Mouse (Mus musculus): ENCODE results near the gene Rgl3. TPM values are rescaled to one million over a fixed set of nuclear protein-coding genes. Genes with fewer than 3 reads are reported as not detected.
A peak's percentile ranks its signal among the peaks of the same experiment; 100 is the strongest.

Rgl3 gene
- total and polyA plus RNA-seq, 2 experiments from 2014 or later = 0.63 to 11.4 TPM

DNA sequence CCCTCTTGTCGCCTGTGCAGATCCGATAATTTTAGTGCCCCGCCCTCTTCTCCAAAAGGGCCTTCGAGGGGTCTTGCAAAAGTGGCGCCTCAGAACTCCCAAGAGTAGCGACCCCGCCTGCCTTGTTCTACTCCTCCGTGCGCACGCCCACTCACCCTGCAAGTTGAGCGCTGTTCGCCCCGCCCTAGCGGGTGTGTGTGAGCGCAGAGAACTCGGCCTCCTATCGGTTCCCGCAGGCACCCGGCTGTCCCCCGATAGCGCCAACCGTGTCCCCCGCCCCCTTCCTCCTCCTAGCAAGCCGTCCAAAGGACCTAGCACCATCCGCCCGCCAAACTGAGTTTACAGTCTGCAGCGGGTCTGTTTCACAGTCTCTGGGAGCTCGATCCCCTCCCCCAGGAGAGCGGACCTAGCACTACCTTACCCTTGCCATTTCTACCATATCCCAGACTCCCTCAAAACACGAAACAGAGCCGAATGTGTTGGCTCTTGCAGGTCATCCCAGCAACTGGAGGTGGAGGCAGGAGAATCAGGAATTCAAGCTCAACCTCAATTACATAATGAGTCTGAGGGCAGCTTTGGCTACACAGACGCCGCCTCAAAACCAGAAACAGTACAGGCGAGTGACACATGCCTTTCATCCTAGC lies 26.7 kb downstream of the Rgl3 start:
- Histone ChIP-seq H3K4me1 (ENCODE audit: control insufficient read depth, insufficient read depth) (peaks cover 25% of the 10 kb centered on the region), H3K9me3 (replicated peaks; ENCODE audit: control insufficient read depth, low read length) (no peaks in the 10 kb centered on the region), H3K4me3 (ENCODE audit: low read depth, low read length) (peak overlapping the region; percentile 45), H3K9ac (replicated peaks; ENCODE audit: low read depth, low read length) (0 out of 2 replicates have a peak overlapping the region, but pooled peaks have one; percentile 13), H3K27ac (ENCODE audit: low read depth) (no peak overlapping the region), H3K36me3 (replicated peaks; ENCODE audit: control insufficient read depth, insufficient read depth, low read length) (no peaks in the 10 kb centered on the region), H3K4me2 (ENCODE audit: low read depth, low read length) (peak overlapping the region; percentile 89), H3K27me3 (ENCODE audit: control insufficient read depth, insufficient read depth, low read length) (peaks cover 25% of the 10 kb centered on the region)
- TF ChIP-seq CTCF (IDR thresholded peaks at IDR 0.05; ENCODE audit: low read depth) = no peak
- TF ChIP-seq EP300 (IDR thresholded peaks at IDR 0.05; ENCODE audit: low read depth) = no peak
- 3% methylated on average over 34 of the region's 34 CpGs for WGBS
- DNase-seq (ENCODE audit: low spot score) (peak; percentile 17), ATAC-seq (ENCODE audit: insufficient read depth, low read depth) (peak; percentile 62)

DNA sequence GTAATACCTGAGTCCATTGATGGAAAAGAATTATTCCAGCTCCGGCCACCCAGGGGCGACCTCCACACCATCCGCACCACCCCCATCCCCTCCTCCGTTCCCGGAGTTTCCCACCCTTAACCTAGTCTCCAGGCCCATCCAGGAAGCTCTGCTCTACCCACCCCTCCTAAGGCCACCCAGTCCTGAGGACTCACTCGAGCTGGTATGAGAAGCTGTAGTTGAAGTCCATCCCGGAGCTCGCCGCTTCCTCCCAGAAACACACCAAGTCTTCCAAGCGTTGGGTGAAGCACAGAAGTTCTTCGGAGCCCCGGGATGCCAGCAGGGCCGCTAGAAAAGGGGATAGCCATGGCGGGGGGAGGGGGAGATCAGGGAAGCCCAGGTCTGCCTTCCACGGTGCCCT lies 27.2 kb downstream of the Rgl3 start:
- Histone ChIP-seq H3K9ac (replicated peaks; ENCODE audit: low read depth, low read length) (0 out of 2 replicates have a peak overlapping the region, but pooled peaks have one; percentile 13), H3K4me2 (ENCODE audit: low read depth, low read length) (peak overlapping the region; percentile 89), H3K27me3 (ENCODE audit: control insufficient read depth, insufficient read depth, low read length) (peaks cover 25% of the 10 kb centered on the region), H3K27ac (ENCODE audit: low read depth) (no peak overlapping the region), H3K9me3 (replicated peaks; ENCODE audit: control insufficient read depth, low read length) (no peaks in the 10 kb centered on the region), H3K36me3 (replicated peaks; ENCODE audit: control insufficient read depth, insufficient read depth, low read length) (no peaks in the 10 kb centered on the region), H3K4me3 (ENCODE audit: low read depth, low read length) (peak overlapping the region; percentile 45), H3K4me1 (ENCODE audit: control insufficient read depth, insufficient read depth) (peaks cover 25% of the 10 kb centered on the region)
- TF ChIP-seq CTCF (IDR thresholded peaks at IDR 0.05; ENCODE audit: low read depth) (no peak), EP300 (IDR thresholded peaks at IDR 0.05; ENCODE audit: low read depth) (no peak)
- 1% methylated on average over 15 of the region's 15 CpGs for WGBS
- ATAC-seq (ENCODE audit: insufficient read depth, low read depth) (peak; percentile 52; the same call in 1 of the 2 replicates), DNase-seq (ENCODE audit: low spot score) (no peak)

DNA sequence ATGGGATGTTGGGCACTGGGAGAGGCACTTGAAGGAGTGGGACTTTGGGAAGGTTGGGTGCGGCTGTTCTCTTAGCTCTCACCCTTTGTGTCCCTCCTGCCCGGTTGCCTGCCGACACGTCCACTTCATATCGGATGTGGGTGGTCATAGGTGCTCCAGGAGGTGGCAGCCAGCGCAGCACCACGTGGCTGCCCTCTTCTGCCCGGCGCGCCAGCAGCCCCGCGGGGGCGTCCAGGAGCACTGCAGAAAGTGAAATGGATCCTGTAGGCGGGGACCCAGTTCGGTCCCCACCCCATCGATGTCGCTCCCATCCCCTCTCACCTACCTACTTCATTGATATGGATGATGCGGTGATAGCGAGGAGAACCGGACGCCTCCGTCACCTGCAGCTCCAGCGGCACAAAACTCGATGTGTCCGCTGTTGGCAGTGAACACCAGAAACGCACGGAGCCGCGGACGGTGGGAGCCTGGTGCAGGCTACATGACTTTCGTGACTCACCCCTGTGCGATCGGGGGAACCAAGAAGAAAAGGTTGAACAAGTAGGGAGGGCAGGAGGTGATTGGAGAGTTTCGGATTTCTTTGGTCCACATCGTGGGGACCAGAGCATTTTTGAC lies 27.8 kb downstream of the Rgl3 start:
- Histone ChIP-seq H3K27me3 (ENCODE audit: control insufficient read depth, insufficient read depth, low read length) (peaks cover 25% of the 10 kb centered on the region), H3K9me3 (replicated peaks; ENCODE audit: control insufficient read depth, low read length) (no peaks in the 10 kb centered on the region), H3K4me3 (ENCODE audit: low read depth, low read length) (peak overlapping the region; percentile 45), H3K27ac (ENCODE audit: low read depth) (no peak overlapping the region), H3K9ac (replicated peaks; ENCODE audit: low read depth, low read length) (no peak overlapping the region), H3K4me1 (ENCODE audit: control insufficient read depth, insufficient read depth) (peaks cover 27% of the 10 kb centered on the region), H3K36me3 (replicated peaks; ENCODE audit: control insufficient read depth, insufficient read depth, low read length) (no peaks in the 10 kb centered on the region), H3K4me2 (ENCODE audit: low read depth, low read length) (peak overlapping the region; percentile 89)
- ATAC-seq (ENCODE audit: insufficient read depth, low read depth) = no peak
- 3% methylated on average over 35 of the region's 35 CpGs for whole genome bisulfite sequencing
- no peak for DNase-seq (ENCODE audit: low spot score)
- TF ChIP-seq EP300 (IDR thresholded peaks at IDR 0.05; ENCODE audit: low read depth) = no peak
- no peak for TF ChIP-seq CTCF (IDR thresholded peaks at IDR 0.05; ENCODE audit: low read depth)

DNA sequence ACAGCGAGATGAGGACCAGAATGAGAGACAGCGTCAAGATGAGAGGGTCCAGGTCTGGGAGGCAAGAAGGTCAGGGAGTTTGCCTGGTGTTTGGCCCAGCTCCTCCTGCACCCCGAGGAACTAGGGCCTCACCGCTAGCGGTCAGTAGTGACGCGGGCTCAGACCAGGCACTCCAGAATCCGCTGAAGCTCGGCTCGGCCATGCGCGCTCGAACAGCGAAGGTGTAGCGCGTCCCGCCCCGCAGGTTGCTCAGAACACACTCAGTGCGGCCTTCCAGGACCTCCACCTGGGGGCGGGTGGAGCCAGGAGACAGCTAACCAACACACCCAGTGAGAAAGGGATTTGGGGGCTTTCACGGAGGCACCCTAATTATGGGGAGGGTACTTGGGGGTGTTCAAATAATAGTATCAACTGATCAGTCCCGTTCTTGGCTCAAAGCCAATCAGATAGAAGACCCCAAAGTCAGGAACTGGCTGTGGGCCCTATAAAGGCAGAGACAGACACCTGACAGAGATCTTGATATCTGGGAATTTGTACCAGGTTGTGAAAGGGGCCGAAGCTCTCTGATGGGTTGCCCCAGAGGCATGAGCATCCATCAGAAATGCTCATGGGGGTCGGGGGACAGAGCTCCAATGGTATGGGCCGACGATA lies 28.6 kb downstream of the Rgl3 start:
- H3K4me2 ChIP-seq (ENCODE audit: low read depth, low read length) = no peak overlapping the region
- DNase-seq (ENCODE audit: low spot score) (no peak), ATAC-seq (ENCODE audit: insufficient read depth, low read depth) (no peak)
- TF ChIP-seq CTCF (IDR thresholded peaks at IDR 0.05; ENCODE audit: low read depth) (no peak), EP300 (IDR thresholded peaks at IDR 0.05; ENCODE audit: low read depth) (no peak)
- no peaks in the 10 kb centered on the region for H3K36me3 ChIP-seq (replicated peaks; ENCODE audit: control insufficient read depth, insufficient read depth, low read length)
- no peak overlapping the region for H3K4me3 ChIP-seq (ENCODE audit: low read depth, low read length)
- H3K9me3 ChIP-seq (replicated peaks; ENCODE audit: control insufficient read depth, low read length) = no peaks in the 10 kb centered on the region
- peaks cover 30% of the 10 kb centered on the region for H3K4me1 ChIP-seq (ENCODE audit: control insufficient read depth, insufficient read depth)
- WGBS = 17% methylated on average over 26 of the region's 26 CpGs
- H3K27ac ChIP-seq (ENCODE audit: low read depth) = no peak overlapping the region
- H3K27me3 ChIP-seq (ENCODE audit: control insufficient read depth, insufficient read depth, low read length) = peaks cover 25% of the 10 kb centered on the region
- H3K9ac ChIP-seq (replicated peaks; ENCODE audit: low read depth, low read length) = no peak overlapping the region

GRCm38 (mm10) chr9:21960135-21960534 lies 29.1 kb downstream of the Rgl3 start:
- TF ChIP-seq EP300 (IDR thresholded peaks at IDR 0.05; ENCODE audit: low read depth) (no peak), CTCF (IDR thresholded peaks at IDR 0.05; ENCODE audit: low read depth) (no peak)
- Histone ChIP-seq H3K27me3 (ENCODE audit: control insufficient read depth, insufficient read depth, low read length) (peaks cover 25% of the 10 kb centered on the region), H3K36me3 (replicated peaks; ENCODE audit: control insufficient read depth, insufficient read depth, low read length) (no peaks in the 10 kb centered on the region), H3K27ac (ENCODE audit: low read depth) (no peak overlapping the region), H3K9me3 (replicated peaks; ENCODE audit: control insufficient read depth, low read length) (no peaks in the 10 kb centered on the region), H3K4me2 (ENCODE audit: low read depth, low read length) (no peak overlapping the region), H3K9ac (replicated peaks; ENCODE audit: low read depth, low read length) (no peak overlapping the region), H3K4me1 (ENCODE audit: control insufficient read depth, insufficient read depth) (peaks cover 30% of the 10 kb centered on the region), H3K4me3 (ENCODE audit: low read depth, low read length) (no peak overlapping the region)
- WGBS = 63% methylated on average over 9 of the region's 9 CpGs
- ATAC-seq (ENCODE audit: insufficient read depth, low read depth) (no peak), DNase-seq (ENCODE audit: low spot score) (no peak)

Data from heart, postnatal 0 days (tissue).